ENCODE assay signal across 1 mouse cellular context in genomic region chr7:80232489-80233029, GRCm38 (mm10).
A peak's percentile ranks its signal among the peaks of the same experiment; 100 is the strongest.
TF ChIP-seq lines count a peak whose summit lies in the region.

TSS of gene Cib1 (minus strand) at chr7:80232813.
TSS of gene Gdpgp1 (plus strand) at chr7:80232865.

TF ChIP-seq in CH12.LX, 34 proteins besides CTCF, POLR2A, EP300 and RAD21 (continued from another document):
- TF ChIP-seq POLR2AphosphoS2 (IDR thresholded peaks at IDR 0.05; ENCODE audit: low read depth, low read length) (no peak), E2F4 (IDR thresholded peaks at IDR 0.05; ENCODE audit: insufficient replicate concordance, low read depth, low read length) (no peak), USF1 (IDR thresholded peaks at IDR 0.05; ENCODE audit: low read depth, low read length) (peak; percentile 92), TCF12 (IDR thresholded peaks at IDR 0.05; ENCODE audit: low read depth, low read length) (peak; percentile 54; the same call in 1 of the 2 replicates), ZC3H11A (IDR thresholded peaks at IDR 0.05; ENCODE audit: low read depth, low read length) (no peak), NRF1 (IDR thresholded peaks at IDR 0.05; ENCODE audit: low read depth, low read length) (peak; percentile 89), ZMIZ1 (IDR thresholded peaks at IDR 0.05; ENCODE audit: low read depth, low read length) (no peak), ZKSCAN1 (IDR thresholded peaks at IDR 0.05; ENCODE audit: borderline replicate concordance, low read depth, low read length) (no peak), MAX (IDR thresholded peaks at IDR 0.05; ENCODE audit: low read length) (peak; percentile 94), IRF4 (IDR thresholded peaks at IDR 0.05; ENCODE audit: low read depth, low read length) (peak; percentile 75), MXI1 (IDR thresholded peaks at IDR 0.05; ENCODE audit: low read depth, low read length) (peak; percentile 85), ELF1 (IDR thresholded peaks at IDR 0.05; ENCODE audit: low read depth, low read length) (peak; percentile 84), ETS1 (conservative IDR thresholded peaks at IDR 0.05; ENCODE audit: low read depth, low read length) (no peak), MYC (IDR thresholded peaks at IDR 0.05; ENCODE audit: low read depth, low read length) (peak; percentile 80; the same call in 1 of the 2 replicates), MAZ (IDR thresholded peaks at IDR 0.05; ENCODE audit: low read depth, low read length) (peak; percentile 31; the same call in 1 of the 2 replicates), MEF2A (IDR thresholded peaks at IDR 0.05; ENCODE audit: borderline replicate concordance, low read depth, low read length) (0 out of 2 replicates have a peak, but pooled peaks have one; percentile 6), ZNF384 (IDR thresholded peaks at IDR 0.05; ENCODE audit: low read depth, low read length) (no peak), NELFE (IDR thresholded peaks at IDR 0.05; ENCODE audit: low read depth, low read length) (peak; percentile 9), PAX5 (IDR thresholded peaks at IDR 0.05; ENCODE audit: low read length) (no peak), CHD2 (IDR thresholded peaks at IDR 0.05; ENCODE audit: low read length) (no peak), HCFC1 (IDR thresholded peaks at IDR 0.05; ENCODE audit: low read depth, low read length) (peak; percentile 54), MAFK (IDR thresholded peaks at IDR 0.05; ENCODE audit: insufficient replicate concordance, low read length) (no peak), JUND (conservative IDR thresholded peaks at IDR 0.05; ENCODE audit: low read depth, low read length) (no peak), JUN (IDR thresholded peaks at IDR 0.05; ENCODE audit: insufficient read depth, low read depth, low read length) (no peak)
